18 mouse cellular contexts compared by ENCODE assay signal in the genomic region with DNA sequence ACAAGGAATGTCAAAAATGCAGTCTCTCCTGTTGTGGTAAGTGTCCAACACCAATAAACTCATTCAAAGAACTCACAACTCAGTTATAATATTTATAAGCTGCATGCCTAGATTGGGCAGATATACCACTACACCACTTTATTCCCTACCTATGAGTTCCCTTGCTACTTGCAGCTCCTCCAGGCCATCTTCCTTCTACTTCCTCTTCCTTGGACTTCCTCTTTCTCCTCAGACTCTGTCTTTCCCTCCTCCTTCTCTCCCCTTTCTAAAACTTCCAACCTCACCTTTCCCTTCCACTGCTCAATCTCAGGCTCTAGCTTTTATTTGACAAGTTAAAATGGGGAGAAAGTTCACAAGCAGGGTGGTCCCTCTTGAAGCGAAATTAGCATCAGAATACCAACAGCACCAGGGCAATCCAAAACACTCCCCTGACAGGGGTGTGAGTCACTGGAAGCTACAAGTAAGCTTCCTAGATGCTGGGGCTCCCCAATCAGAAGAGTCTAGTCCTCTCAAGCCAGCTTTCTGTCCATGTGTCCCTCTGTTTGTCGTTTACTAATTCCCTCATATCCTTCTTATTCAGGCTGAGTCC. TPM values are rescaled to one million over a fixed set of nuclear protein-coding genes. Genes with fewer than 3 reads are reported as not detected.
DNase-seq lines count a peak whose midpoint lies in the region; ATAC-seq lines count a peak whose summit lies in the region.
"Had no signal": no experiment of that assay in that cellular context is flagged by ENCODE, and none has a peak within 500 bp of the region (broad histone marks: within the 10 kb centered on the region; RNA-seq: fewer than 3 reads in every experiment).

No protein-coding gene starts in this region.

- DNase-seq in 3134 (ENCODE audit: extremely low read depth, insufficient read length, low spot score) = peak; percentile 15
- peak; percentile 92 for DNase-seq in ES-CJ7 (ENCODE audit: low read depth, low spot score)
- DNase-seq in R1 (ENCODE audit: low read depth, low spot score) = peak; percentile 89
- no peak for DNase-seq in urinary bladder, adult 2 months (ENCODE audit: low spot score)
- DNase-seq: adrenal gland, postnatal 10 days; B cell, adult 2 months; gastrocnemius, postnatal 14 days had no signal

- WGBS in midbrain, embryonic 13.5 days = 11% methylated on average over 2 of the region's 2 CpGs
- WGBS in kidney, embryonic 15.5 days = 24% methylated on average over 2 of the region's 2 CpGs

- ATAC-seq in granulocyte monocyte progenitor cell, adult 5-6 weeks (replicated peaks; ENCODE audit: poor library complexity, severe bottlenecking) = peak; percentile 97
- no peak for ATAC-seq in midbrain, embryonic 13.5 days
- no peak for ATAC-seq in kidney, embryonic 15.5 days (replicated peaks; ENCODE audit: low FRiP score)
- ATAC-seq: CD4-positive, CD25-positive, alpha-beta regulatory T cell, adult 4 months; intestine, embryonic 16.5 days had no signal

- no peaks in the 10 kb centered on the region for H3K36me3 ChIP-seq in midbrain, embryonic 13.5 days
- H3K36me3 ChIP-seq in kidney, embryonic 15.5 days = no peaks in the 10 kb centered on the region
- H3K36me3 ChIP-seq: embryonic facial prominence, embryonic 10.5 days; heart, embryonic 12.5 days; hindbrain, embryonic 10.5 days had no signal

- no peak overlapping the region for H3K4me3 ChIP-seq in midbrain, embryonic 13.5 days (replicated peaks)
- no peak overlapping the region for H3K4me3 ChIP-seq in kidney, embryonic 15.5 days (replicated peaks)
- H3K4me3 ChIP-seq: embryonic facial prominence, embryonic 10.5 days; forebrain, embryonic 13.5 days; heart, embryonic 12.5 days; hindbrain, embryonic 10.5 days had no signal

- H3K4me2 ChIP-seq in midbrain, embryonic 13.5 days (replicated peaks) = no peak overlapping the region
- H3K4me2 ChIP-seq in kidney, embryonic 15.5 days = no peak overlapping the region
- H3K4me2 ChIP-seq: forebrain, embryonic 13.5 days; heart, embryonic 12.5 days; hindbrain, embryonic 14.5 days had no signal

- no peak overlapping the region for H3K27ac ChIP-seq in midbrain, embryonic 13.5 days
- no peak overlapping the region for H3K27ac ChIP-seq in kidney, embryonic 15.5 days
- H3K27ac ChIP-seq: embryonic facial prominence, embryonic 10.5 days; forebrain, embryonic 13.5 days; hindbrain, embryonic 10.5 days; hindbrain, embryonic 14.5 days had no signal

- no peaks in the 10 kb centered on the region for H3K4me1 ChIP-seq in midbrain, embryonic 13.5 days (replicated peaks)
- no peaks in the 10 kb centered on the region for H3K4me1 ChIP-seq in kidney, embryonic 15.5 days
- H3K4me1 ChIP-seq: embryonic facial prominence, embryonic 10.5 days; forebrain, embryonic 13.5 days; heart, embryonic 12.5 days had no signal

- no peaks in the 10 kb centered on the region for H3K9me3 ChIP-seq in midbrain, embryonic 13.5 days
- no peaks in the 10 kb centered on the region for H3K9me3 ChIP-seq in kidney, embryonic 15.5 days (replicated peaks)
- H3K9me3 ChIP-seq: embryonic facial prominence, embryonic 10.5 days; forebrain, embryonic 13.5 days; heart, embryonic 12.5 days; hindbrain, embryonic 10.5 days had no signal

- no peaks in the 10 kb centered on the region for H3K27me3 ChIP-seq in midbrain, embryonic 13.5 days
- H3K27me3 ChIP-seq in kidney, embryonic 15.5 days = no peaks in the 10 kb centered on the region
- H3K27me3 ChIP-seq: forebrain, embryonic 13.5 days; heart, embryonic 12.5 days had no signal

- no peak overlapping the region for H3K9ac ChIP-seq in midbrain, embryonic 13.5 days (replicated peaks)
- H3K9ac ChIP-seq in kidney, embryonic 15.5 days = no peak overlapping the region
- H3K9ac ChIP-seq: forebrain, embryonic 13.5 days; forebrain, postnatal 0 days; heart, embryonic 12.5 days; hindbrain, embryonic 14.5 days had no signal

RNA-seq across cellular contexts. Expression of a gene that starts 7.0 kb away (rescaled TPM):
- total RNA-seq in granulocyte monocyte progenitor cell, adult 5-6 weeks (2014; fragmentation: Nextera tagmentation) = 14.4 and 16.7 TPM in 2 replicates
- 11.1 and 20.6 TPM in 2 replicates for total RNA-seq in granulocyte monocyte progenitor cell, adult 5-6 weeks (2017)
- polyA plus RNA-seq in midbrain, embryonic 13.5 days (2015; fragmentation: Nextera tagmentation; extraction: Ambion mirVana) = 16.4 and 16.7 TPM in 2 replicates
- 10.2 and 11.0 TPM in 2 replicates for polyA plus RNA-seq in urinary bladder, adult 2 months (2012; rRNA removed)
- polyA plus RNA-seq in kidney, embryonic 15.5 days (2015; fragmentation: Nextera tagmentation; extraction: Ambion mirVana) = 16.3 and 17.3 TPM in 2 replicates
